Mouse (Mus musculus) gastrocnemius, postnatal 36 days (tissue): ENCODE results near the gene Med24. TPM values are rescaled to one million over a fixed set of nuclear protein-coding genes. Genes with fewer than 3 reads are reported as not detected.

ENCODE experiments used
- DNase-seq, 2 experiments: peaks; one replicate each; pipeline ENCODE4 v3.0.0; 2022
- intact Hi-C: fragments of 180-260 bp; cut with DNase I; formaldehyde crosslinking; loops from one replicate; pipeline ENCODE4 v1.15.1; 2025
- total RNA-seq, 2 experiments: library from RNA; stranded (reverse); gene quantifications; 2 replicates each; pipeline ENCODE4 v1.2.3; 2021

The Med24 gene
- total RNA-seq, 2 experiments from 2014 or later, result 41.4 to 41.9 TPM

DNA sequence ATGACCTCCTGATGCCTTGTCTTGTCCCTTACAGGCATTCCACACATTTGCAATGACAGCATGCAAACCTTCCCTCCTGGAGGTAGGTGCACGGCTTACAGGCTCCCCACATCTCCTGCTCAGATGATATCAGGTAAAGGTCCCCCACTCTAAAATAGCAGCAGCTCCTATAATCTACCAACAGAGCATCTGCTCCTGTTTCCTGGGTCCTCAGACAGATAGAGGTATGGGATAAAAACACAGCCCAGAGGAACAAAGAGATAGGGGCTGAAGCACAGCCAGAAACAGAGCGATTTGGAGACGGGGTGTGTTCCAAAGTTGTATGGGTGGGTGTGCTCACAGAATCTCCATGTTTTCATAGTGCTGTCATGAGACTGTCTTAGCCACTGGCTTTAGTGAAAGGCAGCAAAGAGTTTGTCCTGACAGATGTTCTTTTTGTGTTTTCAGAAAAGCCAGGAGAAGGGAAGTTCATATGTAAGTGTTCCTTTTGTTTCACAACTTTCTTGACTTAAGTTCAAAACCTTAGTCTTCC is 57.9 kb downstream of the Med24 start:
- intact Hi-C loops, result no loop called here
- DNase-seq, result no peak

- intact Hi-C loops, result loop anchor here (10.0 kb wide), 1 partner anchor 456 kb away; no protein-coding TSS in a partner anchor
- DNase-seq, result no peak
Observed at GRCm38 (mm10) chr11:98668984-98669383, 60.3 kb downstream of the Med24 start.

GRCm38 (mm10) chr11:98664091-98664490 is 65.1 kb downstream of the Med24 start, which contains the start of gene Gsdma:
TSS of gene Gsdma (plus strand) at chr11:98664351.
- DNase-seq, result no peak
- intact Hi-C loops, result loop anchor here (10.0 kb wide), 1 partner anchor 461 kb away; no protein-coding TSS in a partner anchor

DNA sequence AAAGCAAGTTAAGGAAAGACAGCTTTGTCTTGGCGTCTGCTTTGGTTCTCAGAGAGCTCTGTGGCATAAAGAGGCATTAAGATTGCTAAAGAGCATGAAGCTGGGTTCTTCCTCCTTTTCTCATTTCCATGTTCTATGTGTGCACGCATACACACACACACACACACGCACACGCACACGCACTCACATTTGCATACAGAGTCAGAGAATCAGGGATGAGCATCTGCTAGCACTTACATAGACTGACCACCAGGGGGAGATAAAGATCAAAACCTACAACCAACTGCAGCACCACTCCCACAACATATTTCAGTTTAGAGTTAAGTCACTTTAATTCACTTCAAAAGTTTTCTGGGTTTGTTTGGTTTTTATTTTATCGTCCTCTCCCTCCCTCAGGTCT is 68.7 kb downstream of the Med24 start:
- DNase-seq, result no peak
- intact Hi-C loops, result loop anchor here (10.0 kb wide), 1 partner anchor 464 kb away; no protein-coding TSS in a partner anchor

GRCm38 (mm10) chr11:98655076-98655475 is 74.2 kb downstream of the Med24 start:
- peak; percentile 8 to 19 for DNase-seq
- intact Hi-C loops, result loop anchor here (10.0 kb wide), 1 partner anchor 50 kb away; no protein-coding TSS in a partner anchor

Other genes with a start within 250 kb of the Med24 start
- gene Ikzf3, start 183.4 kb downstream of the Med24 start, total RNA-seq, result 1 to 10 TPM in 1 of 2 experiments, not detected in 1; 1.3 TPM
- gene Zpbp2, start 178.3 kb downstream of the Med24 start, total RNA-seq, result not detected
- gene Ormdl3, start 142.1 kb downstream of the Med24 start, total RNA-seq, result 10 to 100 TPM; 20.9 to 24.0 TPM
- gene Lrrc3c, start 131.1 kb downstream of the Med24 start, total RNA-seq, result not detected
- 1 to 10 TPM; 3.0 to 4.2 TPM for gene Gm12355, start 103.8 kb downstream of the Med24 start, total RNA-seq
- 10 to 100 TPM in 1 of 2 experiments, 1 to 10 TPM in 1; 1.8 to 22.5 TPM for gene Gsdma3, start 103.1 kb downstream of the Med24 start, total RNA-seq
- 1 to 10 TPM in 1 of 2 experiments, not detected in 1; 1.7 TPM for gene Gsdma2, start 82.7 kb downstream of the Med24 start, total RNA-seq
- gene Gsdma, start 65.1 kb downstream of the Med24 start, total RNA-seq, result under 1 TPM; 0.31 to 0.76 TPM
- gene Psmd3, start 46.9 kb downstream of the Med24 start, total RNA-seq, result 10 to 100 TPM; 88.1 to 91.9 TPM
- gene Csf3, start 28.2 kb downstream of the Med24 start, total RNA-seq, result not detected
- 10 to 100 TPM; 72.6 to 75.7 TPM for gene Thra, start 11.2 kb upstream of the Med24 start, total RNA-seq
- 100 to 1,000 TPM in 1 of 2 experiments, 10 to 100 TPM in 1; 86.6 to 139 TPM for gene Nr1d1, start 45.9 kb upstream of the Med24 start, total RNA-seq
- gene Msl1, start 66.1 kb upstream of the Med24 start, total RNA-seq, result 10 to 100 TPM; 49.0 to 51.4 TPM
- 10 to 100 TPM; 14.2 to 21.4 TPM for gene Casc3, start 75.5 kb upstream of the Med24 start, total RNA-seq
- gene Rapgefl1, start 107.3 kb upstream of the Med24 start, total RNA-seq, result under 1 TPM; 0.12 to 0.15 TPM
- gene Wipf2, start 134.2 kb upstream of the Med24 start, total RNA-seq, result 1 to 10 TPM; 5.6 to 6.7 TPM
- under 1 TPM; 0.20 to 0.64 TPM for gene Cdc6, start 178.4 kb upstream of the Med24 start, total RNA-seq
- gene Rara, start 198.4 kb upstream of the Med24 start, total RNA-seq, result 10 to 100 TPM in 1 of 2 experiments, 1 to 10 TPM in 1; 8.7 to 13.2 TPM